Mouse (Mus musculus): ENCODE results near the gene Fndc1. TPM values are rescaled to one million over a fixed set of nuclear protein-coding genes. Genes with fewer than 3 reads are reported as not detected.

Fndc1 gene
- total RNA-seq, 1 experiment from 2014 or later = not detected

DNA sequence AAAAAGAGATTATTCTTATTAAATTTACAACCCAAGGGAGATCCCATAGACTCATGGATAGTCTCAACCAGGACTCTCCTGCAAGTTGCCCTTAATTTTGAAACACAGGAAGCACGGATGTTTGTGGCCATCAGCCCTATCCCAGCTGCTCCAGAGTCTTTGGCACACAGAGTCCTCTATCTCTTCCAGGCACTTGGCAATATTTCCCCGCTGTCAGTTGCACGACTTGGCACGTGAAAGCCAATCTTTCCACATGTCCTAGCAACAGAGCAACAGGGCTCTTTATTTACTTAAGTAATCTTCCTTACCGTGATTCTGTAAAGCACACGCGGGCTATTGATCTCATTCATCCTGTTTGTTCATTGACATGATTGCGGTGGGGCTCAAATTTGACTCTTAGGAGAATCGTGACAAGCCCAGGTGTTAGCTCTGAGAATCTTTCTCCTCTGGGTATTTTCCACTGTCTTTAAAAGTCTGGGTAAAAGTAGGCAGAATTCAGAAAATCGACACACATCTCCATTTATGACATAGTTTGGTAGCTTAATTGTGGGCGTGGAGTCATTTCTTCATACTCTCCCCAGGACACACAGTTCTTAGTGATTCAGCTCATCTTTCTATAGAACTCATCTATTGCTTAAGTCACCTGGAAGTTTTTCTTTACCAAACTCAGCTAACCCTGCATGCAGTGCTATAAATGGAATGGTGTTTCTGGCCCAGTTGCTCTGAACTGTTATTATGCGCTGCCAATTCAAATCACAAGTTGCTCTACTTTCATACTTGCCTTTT lies 13.6 kb upstream of the Fndc1 start:
- no peak for ATAC-seq (replicated peaks in 1 of 2; ENCODE audit: insufficient read depth in 1 of 2, low FRiP score in 2 of 2, low TSS enrichment in 1 of 2, low read depth in 1 of 2, poor library complexity in 2 of 2, severe bottlenecking in 2 of 2)

DNA sequence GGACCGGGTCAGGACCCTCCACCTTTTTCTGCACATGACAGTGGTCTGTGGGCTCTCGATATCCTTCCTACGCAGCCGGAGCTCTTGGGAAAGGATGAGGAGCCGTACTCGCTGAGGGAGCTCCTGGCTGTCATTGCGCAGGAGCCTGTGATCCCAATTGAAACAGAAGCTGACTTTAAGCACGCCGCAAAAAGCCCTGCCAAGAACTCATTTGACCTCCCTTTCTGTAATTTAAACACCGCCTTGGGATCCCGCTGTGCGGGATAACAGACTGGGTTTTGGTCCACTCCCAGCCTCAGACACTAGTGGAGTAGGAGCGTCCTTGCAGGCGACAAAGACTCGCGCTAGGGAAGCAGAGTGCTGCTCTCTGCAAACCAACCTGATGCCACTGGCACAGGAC lies 484 bp upstream of the Fndc1 start:
- ATAC-seq (replicated peaks in 1 of 2; ENCODE audit: insufficient read depth in 1 of 2, low FRiP score in 2 of 2, low TSS enrichment in 1 of 2, low read depth in 1 of 2, poor library complexity in 2 of 2, severe bottlenecking in 2 of 2) = 0 out of 4 replicates have a peak, but pooled peaks of 1 of the 2 experiments have one; percentile 10

DNA sequence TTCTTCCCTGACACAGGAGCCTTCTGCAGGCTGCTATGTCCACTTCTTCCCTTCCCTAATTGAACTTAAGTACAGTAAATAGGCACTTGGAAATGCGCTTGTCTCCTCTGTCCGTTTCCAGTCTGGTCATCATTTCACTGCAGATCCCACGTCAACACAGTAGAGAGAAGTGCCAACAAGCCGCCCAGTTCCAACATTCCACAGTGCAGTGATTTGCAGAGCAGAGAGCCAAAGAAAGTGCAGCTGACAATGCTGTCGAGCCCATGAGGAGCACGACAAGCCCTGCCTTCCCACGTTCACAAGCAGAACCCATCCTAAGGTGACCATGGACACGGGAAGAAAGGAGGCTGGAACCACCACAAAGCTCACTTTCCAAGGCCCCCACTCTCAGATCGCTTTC lies 1.7 kb downstream of the Fndc1 start:
- ATAC-seq (replicated peaks in 1 of 2; ENCODE audit: insufficient read depth in 1 of 2, low FRiP score in 2 of 2, low TSS enrichment in 1 of 2, low read depth in 1 of 2, poor library complexity in 2 of 2, severe bottlenecking in 2 of 2) = no peak

DNA sequence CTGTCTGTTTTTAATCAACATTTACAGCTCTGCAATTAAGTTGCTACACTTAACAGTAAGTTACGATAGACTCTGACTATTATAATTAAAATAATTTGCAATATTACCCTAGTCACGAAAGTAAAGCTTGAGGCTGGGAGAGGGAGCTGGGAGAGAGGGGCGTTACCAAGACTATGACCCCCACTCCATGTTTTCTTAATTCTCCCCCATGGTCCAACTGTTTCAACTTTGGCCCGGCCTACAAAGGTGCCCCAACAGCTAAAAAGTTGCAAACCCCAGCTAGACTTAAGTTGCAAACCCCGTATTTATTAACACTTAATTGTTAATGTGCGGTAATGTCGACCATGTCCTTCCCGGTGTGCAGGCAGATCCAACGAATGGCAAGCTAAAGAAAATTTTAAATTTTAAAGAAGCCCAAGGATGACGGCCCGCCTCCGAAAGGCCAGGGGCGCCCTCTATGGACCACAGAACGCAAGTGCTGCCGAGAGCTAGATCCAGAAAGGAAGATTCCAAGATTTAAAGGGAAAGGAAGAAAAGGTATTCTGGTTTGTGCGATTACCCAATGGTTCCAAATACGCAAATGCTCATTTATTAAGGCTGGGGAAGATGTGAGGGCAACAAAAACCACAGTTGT lies 5.4 kb downstream of the Fndc1 start:
- ATAC-seq (replicated peaks in 1 of 2; ENCODE audit: insufficient read depth in 1 of 2, low FRiP score in 2 of 2, low TSS enrichment in 1 of 2, low read depth in 1 of 2, poor library complexity in 2 of 2, severe bottlenecking in 2 of 2) = peak in 1 of 2 experiments; percentile 29; a peak in 1 of 4 replicates

DNA sequence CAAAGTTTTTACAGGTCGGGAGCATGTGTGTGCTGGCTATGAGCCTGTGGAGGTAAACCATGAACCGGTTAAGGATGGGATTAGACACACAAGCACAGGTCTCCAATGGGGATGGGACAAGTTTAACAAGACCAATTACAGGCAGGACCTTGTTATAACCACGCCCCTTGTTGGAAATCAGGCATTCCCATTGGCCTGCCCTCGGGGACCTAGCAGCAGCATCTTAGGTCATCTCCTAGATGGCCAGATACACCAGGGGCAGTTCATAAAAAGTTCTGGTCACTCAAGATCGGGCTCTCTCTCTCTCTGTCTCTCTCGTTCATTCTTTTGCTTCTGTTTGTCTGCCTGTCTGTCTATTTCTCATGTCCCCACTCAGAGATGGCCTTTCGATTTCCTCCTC lies 6.9 kb downstream of the Fndc1 start:
- ATAC-seq (replicated peaks in 1 of 2; ENCODE audit: insufficient read depth in 1 of 2, low FRiP score in 2 of 2, low TSS enrichment in 1 of 2, low read depth in 1 of 2, poor library complexity in 2 of 2, severe bottlenecking in 2 of 2) = no peak

DNA sequence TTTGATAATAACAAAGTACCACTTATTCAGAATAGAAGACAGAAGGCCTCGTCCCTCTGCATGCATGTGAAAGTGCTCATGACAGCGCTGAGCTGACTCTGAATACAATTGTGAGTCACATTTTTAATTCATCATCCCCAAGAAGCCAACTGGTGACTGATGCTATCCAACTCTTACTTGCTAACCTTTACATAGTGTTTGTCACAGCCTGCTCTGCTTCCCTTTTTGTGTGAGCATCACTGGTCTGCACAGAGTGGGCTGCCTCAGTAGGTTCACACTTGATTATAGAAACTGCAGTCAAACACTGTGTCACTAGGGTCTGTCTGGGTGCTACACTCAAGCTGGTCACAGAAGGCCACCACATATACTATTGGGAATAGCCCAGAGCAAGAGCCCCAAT lies 10.5 kb downstream of the Fndc1 start:
- no peak for ATAC-seq (replicated peaks in 1 of 2; ENCODE audit: insufficient read depth in 1 of 2, low FRiP score in 2 of 2, low TSS enrichment in 1 of 2, low read depth in 1 of 2, poor library complexity in 2 of 2, severe bottlenecking in 2 of 2)

DNA sequence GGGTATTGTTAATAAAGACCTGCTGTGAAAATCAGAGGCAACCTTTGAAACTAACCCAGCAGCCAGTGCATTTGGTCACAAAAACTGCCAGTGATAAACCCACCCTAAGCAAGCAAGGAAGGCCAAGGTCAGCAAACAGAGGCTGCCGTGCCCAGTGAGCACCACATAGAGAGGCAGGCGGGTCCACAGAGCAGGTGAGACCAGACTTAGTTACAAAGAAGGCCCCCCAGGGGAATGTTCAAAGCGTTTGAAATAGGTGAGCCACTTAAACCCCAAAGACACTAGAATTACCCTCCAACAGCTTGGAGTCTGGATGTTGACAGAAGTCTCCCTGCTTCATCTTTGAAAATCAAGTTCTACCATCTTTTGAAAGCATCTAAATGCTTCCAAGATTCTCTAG lies 12.7 kb downstream of the Fndc1 start:
- no peak for ATAC-seq (replicated peaks in 1 of 2; ENCODE audit: insufficient read depth in 1 of 2, low FRiP score in 2 of 2, low TSS enrichment in 1 of 2, low read depth in 1 of 2, poor library complexity in 2 of 2, severe bottlenecking in 2 of 2)

DNA sequence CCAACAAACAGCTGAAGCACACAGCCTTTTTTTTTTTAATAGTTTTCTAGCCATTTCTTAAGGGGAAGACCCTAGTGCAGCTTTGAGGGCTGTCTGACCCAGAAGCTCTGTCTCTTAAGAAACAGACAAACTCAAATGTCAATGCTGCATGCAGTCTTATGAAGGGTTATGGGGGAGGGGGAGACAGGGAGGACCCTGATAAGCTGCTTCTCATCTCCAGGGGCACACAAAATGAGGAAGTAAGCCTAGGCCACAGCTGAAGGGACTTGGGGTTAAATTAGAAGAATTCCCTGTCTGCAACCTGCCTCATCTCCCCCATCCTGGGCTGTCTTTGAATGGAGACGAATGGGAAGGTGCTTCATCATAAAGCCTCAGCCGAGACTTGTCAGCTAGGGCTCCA lies 19.1 kb downstream of the Fndc1 start:
- ATAC-seq (replicated peaks in 1 of 2; ENCODE audit: insufficient read depth in 1 of 2, low FRiP score in 2 of 2, low TSS enrichment in 1 of 2, low read depth in 1 of 2, poor library complexity in 2 of 2, severe bottlenecking in 2 of 2) = no peak

DNA sequence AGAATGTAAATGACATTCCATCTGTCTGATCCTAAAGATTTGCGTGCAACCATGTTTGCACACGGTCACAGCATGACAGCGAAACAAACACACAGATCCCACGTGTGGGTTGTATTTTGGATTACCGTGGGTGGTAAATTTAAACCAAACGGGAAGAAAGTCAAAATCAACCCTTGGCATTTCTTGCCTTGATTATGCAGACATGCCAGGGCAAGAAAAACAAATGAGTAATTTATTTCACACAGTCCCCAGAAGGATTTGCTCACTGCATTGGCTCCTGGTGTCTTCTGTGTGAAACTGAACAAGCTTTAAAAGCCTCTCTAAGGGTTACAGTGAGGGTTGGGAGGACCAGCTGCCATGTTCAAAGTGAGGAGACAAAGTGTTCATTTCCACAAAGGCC lies 22.0 kb downstream of the Fndc1 start:
- ATAC-seq (replicated peaks in 1 of 2; ENCODE audit: insufficient read depth in 1 of 2, low FRiP score in 2 of 2, low TSS enrichment in 1 of 2, low read depth in 1 of 2, poor library complexity in 2 of 2, severe bottlenecking in 2 of 2) = no peak

DNA sequence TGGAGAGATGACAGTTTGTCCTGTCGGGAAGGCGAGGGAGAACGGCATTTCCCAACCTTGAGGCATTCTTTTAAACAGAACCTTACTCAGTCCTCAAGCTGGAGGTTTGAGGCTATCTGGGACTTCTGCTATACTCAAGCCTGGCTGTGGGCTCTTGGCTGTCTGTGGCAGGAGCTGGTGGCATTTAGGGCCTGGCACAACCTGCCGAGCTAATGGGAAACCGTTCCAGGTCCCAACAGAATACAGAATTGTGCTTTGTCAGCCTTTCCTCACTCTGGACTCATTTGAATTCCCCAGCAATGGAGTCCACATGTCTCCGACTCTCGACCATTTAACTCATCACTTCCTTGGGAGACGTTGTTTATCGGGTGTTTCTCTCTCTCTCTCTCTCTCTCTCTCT lies 24.6 kb downstream of the Fndc1 start:
- no peak for ATAC-seq (replicated peaks in 1 of 2; ENCODE audit: insufficient read depth in 1 of 2, low FRiP score in 2 of 2, low TSS enrichment in 1 of 2, low read depth in 1 of 2, poor library complexity in 2 of 2, severe bottlenecking in 2 of 2)

DNA sequence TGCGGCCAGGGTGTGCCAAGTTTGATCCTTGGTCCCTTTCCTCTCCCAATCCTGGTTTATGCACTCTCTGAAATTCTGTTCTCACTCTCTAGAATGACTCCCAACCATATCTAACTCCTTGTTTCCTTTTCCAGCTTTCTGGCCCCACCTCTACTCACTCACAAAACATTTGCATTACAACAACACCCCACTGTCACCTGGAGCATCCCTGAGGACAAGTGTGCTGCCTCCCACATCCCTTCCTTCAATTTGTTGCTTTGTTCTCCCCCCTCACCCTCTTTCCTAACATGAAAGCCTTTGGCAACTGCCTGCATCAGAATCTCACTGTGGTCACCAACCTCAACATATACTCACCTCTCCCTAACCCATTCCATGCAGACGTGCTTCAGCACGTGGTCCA lies 27.2 kb downstream of the Fndc1 start:
- ATAC-seq (replicated peaks in 1 of 2; ENCODE audit: insufficient read depth in 1 of 2, low FRiP score in 2 of 2, low TSS enrichment in 1 of 2, low read depth in 1 of 2, poor library complexity in 2 of 2, severe bottlenecking in 2 of 2) = no peak

DNA sequence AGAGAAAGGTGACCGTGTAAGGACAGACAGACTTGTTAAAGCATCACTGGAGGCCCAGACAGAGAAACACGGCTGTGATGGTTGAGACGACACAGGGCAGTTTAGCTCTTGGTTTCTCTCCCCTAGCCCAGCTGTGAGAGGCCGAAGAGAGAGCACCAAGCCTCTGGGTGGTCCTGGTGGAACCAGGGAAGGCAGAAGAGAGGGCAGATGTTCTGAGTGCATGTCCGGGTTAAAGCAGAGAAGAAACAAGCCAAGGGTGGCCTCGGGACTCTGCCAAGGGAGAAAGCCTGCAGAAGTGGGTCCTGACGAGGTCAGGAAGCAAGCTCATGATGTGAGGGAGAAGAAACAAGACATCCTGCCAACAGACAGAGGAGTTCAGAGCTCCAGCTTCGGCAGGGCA lies 31.5 kb downstream of the Fndc1 start:
- no peak for ATAC-seq (replicated peaks in 1 of 2; ENCODE audit: insufficient read depth in 1 of 2, low FRiP score in 2 of 2, low TSS enrichment in 1 of 2, low read depth in 1 of 2, poor library complexity in 2 of 2, severe bottlenecking in 2 of 2)

DNA sequence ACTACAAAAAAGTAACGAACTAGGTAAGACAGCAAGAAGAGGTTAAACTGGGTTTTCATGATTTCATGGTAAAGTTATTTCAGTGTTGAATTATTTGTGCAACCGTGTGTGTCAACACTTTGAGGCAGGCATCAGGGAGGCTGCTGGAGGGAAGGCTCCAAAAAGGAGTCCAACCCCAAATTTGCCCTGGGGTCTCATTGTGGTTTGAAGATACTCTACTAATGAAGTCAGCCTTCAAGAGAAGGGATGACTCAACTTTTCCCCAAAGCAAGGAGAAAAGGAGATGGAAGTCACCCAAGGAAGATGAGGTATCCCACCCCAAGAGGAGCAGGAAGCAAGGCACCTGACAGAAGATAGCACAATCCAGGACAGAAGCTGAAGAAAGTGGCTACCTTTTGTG lies 31.9 kb downstream of the Fndc1 start:
- ATAC-seq (replicated peaks in 1 of 2; ENCODE audit: insufficient read depth in 1 of 2, low FRiP score in 2 of 2, low TSS enrichment in 1 of 2, low read depth in 1 of 2, poor library complexity in 2 of 2, severe bottlenecking in 2 of 2) = no peak

DNA sequence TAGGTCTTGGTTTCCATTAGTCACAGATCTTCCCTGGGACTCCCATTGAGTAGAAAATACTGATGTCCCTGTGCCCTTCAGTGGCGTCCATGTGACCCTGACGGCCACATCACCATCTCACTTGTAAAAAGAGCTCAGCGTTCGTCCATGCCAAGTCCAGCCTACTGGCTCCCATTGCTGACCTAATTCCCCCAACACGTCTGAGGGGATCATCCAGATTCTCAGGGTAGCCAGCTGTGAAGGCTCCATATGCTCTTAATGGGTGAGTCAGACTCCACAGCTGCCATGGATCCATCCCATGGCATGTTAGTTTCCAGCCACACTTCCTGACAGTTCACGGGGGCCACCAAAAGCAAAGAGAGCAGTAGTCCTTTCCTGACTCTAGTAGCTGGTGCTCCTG lies 33.0 kb downstream of the Fndc1 start:
- no peak for ATAC-seq (replicated peaks in 1 of 2; ENCODE audit: insufficient read depth in 1 of 2, low FRiP score in 2 of 2, low TSS enrichment in 1 of 2, low read depth in 1 of 2, poor library complexity in 2 of 2, severe bottlenecking in 2 of 2)

DNA sequence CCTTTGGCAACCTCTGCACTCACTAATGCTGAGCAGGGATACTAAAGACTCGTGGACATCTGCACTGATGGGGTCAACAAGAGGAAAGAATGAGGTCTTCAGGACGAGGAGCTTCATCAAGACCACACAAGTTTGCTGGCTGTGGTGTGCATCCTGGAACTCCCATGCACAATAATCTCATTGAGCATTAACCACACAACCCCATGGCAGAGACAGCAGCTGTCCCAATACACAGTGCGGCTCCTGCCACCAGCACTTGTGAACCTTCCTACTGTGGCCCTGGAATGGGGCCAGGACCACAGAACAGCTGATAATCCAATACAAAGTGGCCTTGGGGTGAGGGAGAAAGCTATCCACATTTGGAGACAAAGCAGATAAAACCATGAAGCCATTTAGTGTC lies 36.6 kb downstream of the Fndc1 start:
- ATAC-seq (replicated peaks in 1 of 2; ENCODE audit: insufficient read depth in 1 of 2, low FRiP score in 2 of 2, low TSS enrichment in 1 of 2, low read depth in 1 of 2, poor library complexity in 2 of 2, severe bottlenecking in 2 of 2) = no peak

DNA sequence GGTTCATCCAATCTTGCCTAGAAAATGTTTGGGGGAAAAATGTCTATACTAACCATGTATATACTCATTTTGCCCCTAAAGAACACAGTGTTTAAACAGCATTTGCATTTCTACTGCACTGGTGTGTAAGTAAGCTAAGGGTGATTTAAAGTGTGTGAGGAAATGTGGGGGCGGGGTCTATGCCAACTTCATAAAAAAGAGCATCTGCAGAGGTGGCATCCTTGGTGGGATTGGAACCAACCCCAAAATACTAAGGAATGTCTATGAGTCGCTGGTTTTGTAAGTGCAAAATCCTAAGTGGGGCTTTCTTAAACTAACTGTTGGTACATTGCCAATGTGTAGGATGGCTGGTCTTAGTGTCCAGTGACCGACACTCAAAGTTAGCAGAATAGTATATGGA lies 53.0 kb downstream of the Fndc1 start:
- ATAC-seq (replicated peaks in 1 of 2; ENCODE audit: insufficient read depth in 1 of 2, low FRiP score in 2 of 2, low TSS enrichment in 1 of 2, low read depth in 1 of 2, poor library complexity in 2 of 2, severe bottlenecking in 2 of 2) = no peak

DNA sequence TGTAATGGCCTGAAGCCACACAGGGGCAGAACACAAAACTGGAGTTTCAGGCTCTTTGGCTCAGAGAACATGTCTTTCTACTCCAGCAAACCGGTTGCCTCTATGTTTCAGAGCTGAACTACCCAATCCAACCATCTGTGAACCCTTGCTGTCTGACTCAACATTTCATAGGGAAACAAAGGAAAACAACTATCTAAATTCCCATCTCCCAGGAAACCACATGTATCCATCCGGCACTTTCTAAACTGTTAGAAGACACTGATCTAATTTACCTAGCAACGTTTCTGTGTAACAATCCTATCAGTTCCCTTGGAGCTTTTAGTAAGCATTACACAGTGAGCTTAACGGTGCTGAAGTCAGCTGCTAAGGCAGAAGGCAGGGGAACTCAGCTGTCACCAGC lies 67.3 kb downstream of the Fndc1 start:
- ATAC-seq (replicated peaks in 1 of 2; ENCODE audit: insufficient read depth in 1 of 2, low FRiP score in 2 of 2, low TSS enrichment in 1 of 2, low read depth in 1 of 2, poor library complexity in 2 of 2, severe bottlenecking in 2 of 2) = no peak

DNA sequence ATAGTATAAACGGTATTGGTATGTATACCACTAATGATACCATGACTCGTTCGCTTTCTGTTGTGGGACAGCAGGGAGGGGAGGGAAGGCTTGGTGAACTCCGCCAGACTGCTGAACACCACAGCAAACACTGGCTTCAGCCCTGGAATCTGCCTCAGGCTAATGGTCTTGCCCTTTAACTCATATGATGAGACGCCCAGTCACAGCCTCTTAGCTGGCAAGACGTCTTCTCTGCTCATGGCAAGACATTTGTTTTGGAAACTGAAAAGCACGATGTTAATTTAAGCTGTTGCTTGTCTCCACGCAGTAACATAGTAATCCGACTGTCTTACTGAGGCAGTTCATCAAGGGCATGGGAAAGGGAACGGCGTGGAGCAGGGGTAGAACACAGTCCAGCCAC lies 72.1 kb downstream of the Fndc1 start:
- no peak for ATAC-seq (replicated peaks in 1 of 2; ENCODE audit: insufficient read depth in 1 of 2, low FRiP score in 2 of 2, low TSS enrichment in 1 of 2, low read depth in 1 of 2, poor library complexity in 2 of 2, severe bottlenecking in 2 of 2)

DNA sequence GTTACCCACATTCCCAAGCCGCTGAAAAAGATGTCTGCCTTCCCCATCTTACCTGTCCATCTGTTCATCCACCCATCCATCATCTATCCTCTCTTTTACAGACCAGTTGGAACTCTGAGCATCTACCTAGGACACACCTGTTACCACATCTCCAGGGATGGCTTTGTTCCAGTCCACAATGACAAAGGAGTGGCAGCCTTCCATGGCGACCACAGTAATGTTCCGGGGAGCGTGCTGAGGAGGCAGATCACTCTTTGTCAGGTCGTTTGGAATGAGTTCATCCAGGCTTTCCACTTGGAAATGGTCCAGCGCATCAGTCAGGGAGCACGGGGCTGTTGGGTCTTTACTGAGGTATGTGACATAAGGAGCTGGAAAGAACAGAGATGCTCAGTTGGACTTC lies 73.7 kb downstream of the Fndc1 start:
- ATAC-seq (replicated peaks in 1 of 2; ENCODE audit: insufficient read depth in 1 of 2, low FRiP score in 2 of 2, low TSS enrichment in 1 of 2, low read depth in 1 of 2, poor library complexity in 2 of 2, severe bottlenecking in 2 of 2) = no peak
